Mouse (Mus musculus): ENCODE results near the gene Ppme1. TPM values are rescaled to one million over a fixed set of nuclear protein-coding genes. Genes with fewer than 3 reads are reported as not detected.

Gene Ppme1
- polyA plus RNA-seq (2014; fragmentation: Nextera tagmentation; extraction: Ambion mirVana), result 51.2 and 54.9 TPM in 2 replicates

GRCm38 (mm10) chr7:100371495-100372451 lies at the start of gene Ppme1, which contains the start of gene C2cd3:
Gene Ppme1, minus strand, starts transcription at chr7:100372307.
Gene C2cd3, plus strand, starts transcription at chr7:100372233.
- H3K4me3 ChIP-seq (ENCODE audit: low read depth, low read length), result peak within 1 kb of the TSS; percentile 83
- WGBS, result under 1% methylated on average over 54 of the region's 54 CpGs
- peak within 1 kb of the TSS; percentile 89 for H3K4me2 ChIP-seq (replicated peaks; ENCODE audit: low read depth, low read length)
- peak within 1 kb of the TSS; percentile 76 for H3K9ac ChIP-seq (replicated peaks; ENCODE audit: low read depth, low read length)
- no peaks in the 10 kb centered on the region for H3K9me3 ChIP-seq (ENCODE audit: control insufficient read depth, low read depth, low read length)
- H3K36me3 ChIP-seq (ENCODE audit: control insufficient read depth, insufficient read depth, low read length), result peaks cover 8% of the 10 kb centered on the region; the same call in 1 of the 2 replicates
- peaks cover 6% of the 10 kb centered on the region; the same call in 1 of the 2 replicates for H3K4me1 ChIP-seq (ENCODE audit: control insufficient read depth, insufficient read depth, low read length)
- peak within 1 kb of the TSS; percentile 81 for H3K27ac ChIP-seq (ENCODE audit: low read length)
- ATAC-seq (ENCODE audit: insufficient number of reproducible peaks, insufficient read depth, low FRiP score, low read depth), result peak; percentile 96
- no peaks in the 10 kb centered on the region for H3K27me3 ChIP-seq (ENCODE audit: control insufficient read depth, insufficient read depth, low read length)

GRCm38 (mm10) chr7:100408684-100409083 lies 36.6 kb upstream of the Ppme1 start:
- no peak overlapping the region for H3K4me3 ChIP-seq (ENCODE audit: low read depth, low read length)
- WGBS, result 85% methylated on average over 4 of the region's 4 CpGs
- H3K4me2 ChIP-seq (replicated peaks; ENCODE audit: low read depth, low read length), result no peak overlapping the region
- no peak overlapping the region for H3K9ac ChIP-seq (replicated peaks; ENCODE audit: low read depth, low read length)
- H3K4me1 ChIP-seq (ENCODE audit: control insufficient read depth, insufficient read depth, low read length), result no peaks in the 10 kb centered on the region
- ATAC-seq (ENCODE audit: insufficient number of reproducible peaks, insufficient read depth, low FRiP score, low read depth), result no peak
- H3K27me3 ChIP-seq (ENCODE audit: control insufficient read depth, insufficient read depth, low read length), result no peaks in the 10 kb centered on the region
- H3K36me3 ChIP-seq (ENCODE audit: control insufficient read depth, insufficient read depth, low read length), result peaks cover 42% of the 10 kb centered on the region
- H3K27ac ChIP-seq (ENCODE audit: low read length), result no peak overlapping the region
- no peaks in the 10 kb centered on the region for H3K9me3 ChIP-seq (ENCODE audit: control insufficient read depth, low read depth, low read length)

GRCm38 (mm10) chr7:100407677-100408076 lies 35.6 kb upstream of the Ppme1 start:
- no peak overlapping the region for H3K27ac ChIP-seq (ENCODE audit: low read length)
- peaks cover 41% of the 10 kb centered on the region for H3K36me3 ChIP-seq (ENCODE audit: control insufficient read depth, insufficient read depth, low read length)
- no peak overlapping the region for H3K9ac ChIP-seq (replicated peaks; ENCODE audit: low read depth, low read length)

GRCm38 (mm10) chr7:100402715-100403114 lies 30.6 kb upstream of the Ppme1 start:
- Histone ChIP-seq H3K4me1 (ENCODE audit: control insufficient read depth, insufficient read depth, low read length) (no peaks in the 10 kb centered on the region), H3K27ac (ENCODE audit: low read length) (no peak overlapping the region), H3K4me2 (replicated peaks; ENCODE audit: low read depth, low read length) (no peak overlapping the region), H3K9me3 (ENCODE audit: control insufficient read depth, low read depth, low read length) (no peaks in the 10 kb centered on the region), H3K4me3 (ENCODE audit: low read depth, low read length) (no peak overlapping the region), H3K27me3 (ENCODE audit: control insufficient read depth, insufficient read depth, low read length) (no peaks in the 10 kb centered on the region), H3K36me3 (ENCODE audit: control insufficient read depth, insufficient read depth, low read length) (peaks cover 37% of the 10 kb centered on the region), H3K9ac (replicated peaks; ENCODE audit: low read depth, low read length) (no peak overlapping the region)
- 60% methylated on average over 4 of the region's 4 CpGs for WGBS
- ATAC-seq (ENCODE audit: insufficient number of reproducible peaks, insufficient read depth, low FRiP score, low read depth), result no peak

More at GRCm38 (mm10) chr7:100407677-100408076, 35.6 kb upstream of the Ppme1 start:
- no peak overlapping the region for H3K4me3 ChIP-seq (ENCODE audit: low read depth, low read length)
- ATAC-seq (ENCODE audit: insufficient number of reproducible peaks, insufficient read depth, low FRiP score, low read depth), result no peak
- no peak overlapping the region for H3K4me2 ChIP-seq (replicated peaks; ENCODE audit: low read depth, low read length)
- H3K4me1 ChIP-seq (ENCODE audit: control insufficient read depth, insufficient read depth, low read length), result no peaks in the 10 kb centered on the region
- H3K27me3 ChIP-seq (ENCODE audit: control insufficient read depth, insufficient read depth, low read length), result no peaks in the 10 kb centered on the region
- WGBS, result 95% methylated on average over 5 of the region's 5 CpGs
- H3K9me3 ChIP-seq (ENCODE audit: control insufficient read depth, low read depth, low read length), result no peaks in the 10 kb centered on the region

- 46% methylated on average over 4 of the region's 4 CpGs for WGBS
- Histone ChIP-seq H3K4me1 (ENCODE audit: control insufficient read depth, insufficient read depth, low read length) (no peaks in the 10 kb centered on the region), H3K27ac (ENCODE audit: low read length) (no peak overlapping the region), H3K9me3 (ENCODE audit: control insufficient read depth, low read depth, low read length) (no peaks in the 10 kb centered on the region), H3K36me3 (ENCODE audit: control insufficient read depth, insufficient read depth, low read length) (peaks cover 33% of the 10 kb centered on the region), H3K4me2 (replicated peaks; ENCODE audit: low read depth, low read length) (no peak overlapping the region), H3K4me3 (ENCODE audit: low read depth, low read length) (no peak overlapping the region), H3K27me3 (ENCODE audit: control insufficient read depth, insufficient read depth, low read length) (no peaks in the 10 kb centered on the region), H3K9ac (replicated peaks; ENCODE audit: low read depth, low read length) (no peak overlapping the region)
- ATAC-seq (ENCODE audit: insufficient number of reproducible peaks, insufficient read depth, low FRiP score, low read depth), result no peak
Measured at GRCm38 (mm10) chr7:100400899-100401539, 28.9 kb upstream of the Ppme1 start.

GRCm38 (mm10) chr7:100399231-100399913 lies 27.3 kb upstream of the Ppme1 start:
- Histone ChIP-seq H3K9me3 (ENCODE audit: control insufficient read depth, low read depth, low read length) (no peaks in the 10 kb centered on the region), H3K36me3 (ENCODE audit: control insufficient read depth, insufficient read depth, low read length) (peaks cover 30% of the 10 kb centered on the region)
- 63% methylated on average over 8 of the region's 8 CpGs for WGBS

GRCm38 (mm10) chr7:100392265-100392664 lies 20.2 kb upstream of the Ppme1 start:
- no peak overlapping the region for H3K27ac ChIP-seq (ENCODE audit: low read length)
- H3K4me2 ChIP-seq (replicated peaks; ENCODE audit: low read depth, low read length), result no peak overlapping the region
- H3K36me3 ChIP-seq (ENCODE audit: control insufficient read depth, insufficient read depth, low read length), result peaks cover 37% of the 10 kb centered on the region
- H3K9me3 ChIP-seq (ENCODE audit: control insufficient read depth, low read depth, low read length), result no peaks in the 10 kb centered on the region
- no peak overlapping the region for H3K4me3 ChIP-seq (ENCODE audit: low read depth, low read length)
- H3K9ac ChIP-seq (replicated peaks; ENCODE audit: low read depth, low read length), result no peak overlapping the region
- ATAC-seq (ENCODE audit: insufficient number of reproducible peaks, insufficient read depth, low FRiP score, low read depth), result no peak
- H3K27me3 ChIP-seq (ENCODE audit: control insufficient read depth, insufficient read depth, low read length), result no peaks in the 10 kb centered on the region
- H3K4me1 ChIP-seq (ENCODE audit: control insufficient read depth, insufficient read depth, low read length), result no peaks in the 10 kb centered on the region
- 79% methylated on average over 2 of the region's 2 CpGs for WGBS

More at GRCm38 (mm10) chr7:100399231-100399913, 27.3 kb upstream of the Ppme1 start:
- no peak for ATAC-seq (ENCODE audit: insufficient number of reproducible peaks, insufficient read depth, low FRiP score, low read depth)
- no peak overlapping the region for H3K27ac ChIP-seq (ENCODE audit: low read length)
- no peak overlapping the region for H3K9ac ChIP-seq (replicated peaks; ENCODE audit: low read depth, low read length)
- no peak overlapping the region for H3K4me2 ChIP-seq (replicated peaks; ENCODE audit: low read depth, low read length)
- no peaks in the 10 kb centered on the region for H3K27me3 ChIP-seq (ENCODE audit: control insufficient read depth, insufficient read depth, low read length)
- no peaks in the 10 kb centered on the region for H3K4me1 ChIP-seq (ENCODE audit: control insufficient read depth, insufficient read depth, low read length)
- H3K4me3 ChIP-seq (ENCODE audit: low read depth, low read length), result no peak overlapping the region

- H3K9ac ChIP-seq (replicated peaks; ENCODE audit: low read depth, low read length), result no peak overlapping the region
- no peaks in the 10 kb centered on the region for H3K4me1 ChIP-seq (ENCODE audit: control insufficient read depth, insufficient read depth, low read length)
- 85% methylated on average over 8 of the region's 8 CpGs for WGBS
- peaks cover 30% of the 10 kb centered on the region for H3K36me3 ChIP-seq (ENCODE audit: control insufficient read depth, insufficient read depth, low read length)
- H3K9me3 ChIP-seq (ENCODE audit: control insufficient read depth, low read depth, low read length), result no peaks in the 10 kb centered on the region
- no peak overlapping the region for H3K27ac ChIP-seq (ENCODE audit: low read length)
- ATAC-seq (ENCODE audit: insufficient number of reproducible peaks, insufficient read depth, low FRiP score, low read depth), result no peak
- no peaks in the 10 kb centered on the region for H3K27me3 ChIP-seq (ENCODE audit: control insufficient read depth, insufficient read depth, low read length)
- no peak overlapping the region for H3K4me3 ChIP-seq (ENCODE audit: low read depth, low read length)
- no peak overlapping the region for H3K4me2 ChIP-seq (replicated peaks; ENCODE audit: low read depth, low read length)
Measured at GRCm38 (mm10) chr7:100390166-100390565, 18.1 kb upstream of the Ppme1 start.

All from stomach, embryonic 14.5 days (tissue).